8 mouse cellular contexts compared by ENCODE assay signal in the genomic region with DNA sequence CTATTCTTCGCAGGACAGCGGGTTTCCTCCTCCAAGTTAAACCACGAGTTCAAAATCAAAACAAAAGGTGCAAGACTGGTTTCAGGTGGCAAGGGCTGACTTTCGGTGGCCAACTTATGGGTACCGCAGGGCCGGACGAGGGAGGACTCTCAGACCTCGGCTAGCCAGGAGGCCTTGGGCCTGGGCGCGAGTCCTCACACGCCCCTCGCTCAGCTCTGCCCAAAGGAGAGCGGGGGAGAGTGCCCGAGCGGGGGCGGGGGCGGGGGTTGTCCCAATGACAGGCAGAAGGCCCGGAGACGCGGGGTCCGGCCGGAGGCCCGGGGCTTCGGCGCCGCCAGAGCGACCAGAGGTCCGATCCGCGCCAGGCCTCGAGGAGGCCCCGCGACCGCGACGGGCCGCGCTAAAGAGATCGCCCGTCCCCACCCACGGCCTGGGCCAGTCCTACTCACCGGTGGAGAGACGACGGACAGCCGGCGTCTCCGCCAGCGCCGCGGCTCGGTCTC. TPM values are rescaled to one million over a fixed set of nuclear protein-coding genes. Genes with fewer than 3 reads are reported as not detected.
A peak's percentile ranks its signal among the peaks of the same experiment; 100 is the strongest.
DNase-seq lines count a peak whose midpoint lies in the region; ATAC-seq and TF ChIP-seq lines count a peak whose summit lies in the region.

No protein-coding gene starts in this region.

- peak overlapping the region; percentile 7; the same call in 1 of the 2 replicates for H3K27ac ChIP-seq in kidney, adult 2 months (ENCODE audit: insufficient read depth, low read depth, low read length)
- no peak overlapping the region for H3K27ac ChIP-seq in ES-E14 (ENCODE audit: insufficient read depth, low read depth, low read length, poor library complexity, severe bottlenecking)
- H3K27ac ChIP-seq in embryonic facial prominence, embryonic 12.5 days: peak overlapping the region; percentile 85
- H3K27ac ChIP-seq in hindbrain, postnatal 0 days: peak overlapping the region; percentile 88
- peak overlapping the region; percentile 77 for H3K27ac ChIP-seq in stomach, postnatal 0 days (replicated peaks)

- peak overlapping the region; percentile 58 for H3K4me3 ChIP-seq in kidney, adult 2 months (ENCODE audit: insufficient read depth, low read depth, low read length)
- H3K4me3 ChIP-seq in ES-E14 (ENCODE audit: insufficient read depth in 1 of 2, low read depth in 1 of 2, low read length in 2 of 2, poor library complexity in 1 of 2, severe bottlenecking in 1 of 2): peak overlapping the region; percentile 84 to 87
- peak overlapping the region; percentile 91 for H3K4me3 ChIP-seq in embryonic facial prominence, embryonic 12.5 days
- H3K4me3 ChIP-seq in hindbrain, postnatal 0 days (ENCODE audit: low read length): peak overlapping the region; percentile 95
- H3K4me3 ChIP-seq in megakaryocyte, embryonic 14.5 days (replicated peaks): peak overlapping the region; percentile 95
- peak overlapping the region; percentile 93 for H3K4me3 ChIP-seq in stomach, postnatal 0 days (ENCODE audit: low read depth, low read length)

- WGBS in kidney, adult 2 months: under 1% methylated on average over 49 of the region's 51 CpGs
- WGBS in embryonic facial prominence, embryonic 12.5 days: 1% methylated on average over 26 of the region's 51 CpGs
- under 1% methylated on average over 40 of the region's 51 CpGs for WGBS in hindbrain, postnatal 0 days
- under 1% methylated on average over 35 of the region's 51 CpGs for WGBS in stomach, postnatal 0 days

- H3K36me3 ChIP-seq in kidney, adult 2 months (ENCODE audit: control insufficient read depth, insufficient read depth, low read length): no peaks in the 10 kb centered on the region
- no peaks in the 10 kb centered on the region for H3K36me3 ChIP-seq in ES-E14 (ENCODE audit: control insufficient read depth, insufficient read depth, low read length, poor library complexity, severe bottlenecking)
- H3K36me3 ChIP-seq in embryonic facial prominence, embryonic 12.5 days: no peaks in the 10 kb centered on the region
- no peaks in the 10 kb centered on the region for H3K36me3 ChIP-seq in hindbrain, postnatal 0 days (ENCODE audit: insufficient read depth, low read length)
- no peaks in the 10 kb centered on the region for H3K36me3 ChIP-seq in megakaryocyte, embryonic 14.5 days (replicated peaks; ENCODE audit: low read length)
- H3K36me3 ChIP-seq in stomach, postnatal 0 days (ENCODE audit: control insufficient read depth, insufficient read depth, low read length): no peaks in the 10 kb centered on the region

- H3K4me2 ChIP-seq in embryonic facial prominence, embryonic 12.5 days (replicated peaks): peak overlapping the region; percentile 74
- H3K4me2 ChIP-seq in hindbrain, postnatal 0 days (ENCODE audit: low read depth, low read length): peak overlapping the region; percentile 95
- peak overlapping the region; percentile 82 for H3K4me2 ChIP-seq in stomach, postnatal 0 days (replicated peaks; ENCODE audit: low read depth)

- H3K27me3 ChIP-seq in kidney, adult 2 months (replicated peaks; ENCODE audit: control insufficient read depth, insufficient read depth, low read length): no peaks in the 10 kb centered on the region
- H3K27me3 ChIP-seq in embryonic facial prominence, embryonic 12.5 days: no peaks in the 10 kb centered on the region
- no peaks in the 10 kb centered on the region for H3K27me3 ChIP-seq in hindbrain, postnatal 0 days (ENCODE audit: insufficient read depth, low read length)
- H3K27me3 ChIP-seq in megakaryocyte, embryonic 14.5 days (replicated peaks): no peaks in the 10 kb centered on the region
- no peaks in the 10 kb centered on the region for H3K27me3 ChIP-seq in stomach, postnatal 0 days (ENCODE audit: control insufficient read depth, insufficient read depth, low read length)

- H3K4me1 ChIP-seq in kidney, adult 2 months (ENCODE audit: control insufficient read depth, insufficient read depth, low read length): peaks cover 6% of the 10 kb centered on the region; the same call in 1 of the 2 replicates
- peaks cover 0 to 2% of the 10 kb centered on the region in 2 experiments; a peak in 1 of 4 replicates for H3K4me1 ChIP-seq in ES-E14 (ENCODE audit: control insufficient read depth in 2 of 2, insufficient read depth in 2 of 2, low read length in 2 of 2, poor library complexity in 1 of 2)
- peaks cover 10% of the 10 kb centered on the region for H3K4me1 ChIP-seq in embryonic facial prominence, embryonic 12.5 days
- H3K4me1 ChIP-seq in hindbrain, postnatal 0 days (ENCODE audit: insufficient read depth, low read length): 0 out of 2 replicates have a peak, but pooled peaks cover 5% of the 10 kb centered on the region
- H3K4me1 ChIP-seq in megakaryocyte, embryonic 14.5 days: peaks cover 49% of the 10 kb centered on the region
- no peaks in the 10 kb centered on the region for H3K4me1 ChIP-seq in stomach, postnatal 0 days (replicated peaks; ENCODE audit: control insufficient read depth, insufficient read depth)

- peak; percentile 84 for ATAC-seq in embryonic facial prominence, embryonic 12.5 days (ENCODE audit: insufficient number of reproducible peaks, insufficient read depth, low FRiP score, low TSS enrichment)
- ATAC-seq in hindbrain, postnatal 0 days: peak; percentile 88
- peak; percentile 85 for ATAC-seq in stomach, postnatal 0 days (ENCODE audit: low FRiP score, low TSS enrichment)

- in situ Hi-C loops in ES-E14 (cut with MboI; ENCODE audit: low sequenced_read_pairs in 2 of 2, unreplicated experiment in 2 of 2): no loop called here

- no peak for DNase-seq in kidney, adult 2 months
- DNase-seq in kidney, adult 11 months: no peak
- DNase-seq in ES-E14 (ENCODE audit: low read depth, low spot score): no peak
- DNase-seq in hindbrain, postnatal 0 days (ENCODE audit: low spot score): peak; percentile 60
- no peak for DNase-seq in stomach, postnatal 0 days (ENCODE audit: low spot score)
- no peak for DNase-seq in B cell, adult 2 months

- TF ChIP-seq EP300 in stomach, postnatal 0 days (optimal IDR thresholded peaks at IDR 0.05): no peak

- H3K9me3 ChIP-seq in ES-E14 (ENCODE audit: control insufficient read depth, insufficient read depth, low read depth, low read length): no peaks in the 10 kb centered on the region
- no peaks in the 10 kb centered on the region for H3K9me3 ChIP-seq in embryonic facial prominence, embryonic 12.5 days
- H3K9me3 ChIP-seq in hindbrain, postnatal 0 days (ENCODE audit: low read length): no peaks in the 10 kb centered on the region
- H3K9me3 ChIP-seq in megakaryocyte, embryonic 14.5 days: no peaks in the 10 kb centered on the region
- no peaks in the 10 kb centered on the region for H3K9me3 ChIP-seq in stomach, postnatal 0 days (ENCODE audit: control insufficient read depth, low read length)

- peak overlapping the region; percentile 86 for H3K9ac ChIP-seq in ES-E14 (ENCODE audit: insufficient read depth, low read depth, low read length, poor library complexity, severe bottlenecking)
- H3K9ac ChIP-seq in embryonic facial prominence, embryonic 12.5 days: peak overlapping the region; percentile 87
- H3K9ac ChIP-seq in hindbrain, postnatal 0 days (replicated peaks; ENCODE audit: low read length): peak overlapping the region; percentile 94
- peak overlapping the region; percentile 91 for H3K9ac ChIP-seq in stomach, postnatal 0 days (ENCODE audit: low read length)

- TF ChIP-seq CTCF in kidney, adult 2 months (conservative IDR thresholded peaks at IDR 0.05; ENCODE audit: insufficient read depth, insufficient read length, low read depth, low read length): no peak
- no peak for TF ChIP-seq CTCF in hindbrain, postnatal 0 days (IDR thresholded peaks at IDR 0.05; ENCODE audit: low read depth)
- no peak for TF ChIP-seq CTCF in stomach, postnatal 0 days (IDR thresholded peaks at IDR 0.05; ENCODE audit: low read depth)

- TF ChIP-seq POLR2A in kidney, adult 2 months (IDR thresholded peaks at IDR 0.05; ENCODE audit: low read depth, low read length): no peak

TF ChIP-seq in ES-E14, 5 proteins besides CTCF, POLR2A, EP300 and RAD21:
- TF ChIP-seq MAFK (IDR thresholded peaks at IDR 0.05; ENCODE audit: insufficient read depth, low read depth, low read length): no peak
- TF ChIP-seq CHD2 (IDR thresholded peaks at IDR 0.05; ENCODE audit: low read depth, low read length): no peak
- no peak for TF ChIP-seq ZC3H11A (IDR thresholded peaks at IDR 0.05; ENCODE audit: borderline replicate concordance, low read depth, low read length)
- TF ChIP-seq HCFC1 (IDR thresholded peaks at IDR 0.05; ENCODE audit: borderline replicate concordance, insufficient read depth, low read length): no peak
- no peak for TF ChIP-seq ZNF384 (IDR thresholded peaks at IDR 0.05; ENCODE audit: low read depth, low read length)

RNA-seq across cellular contexts. Expression of gene Tmcc1, which starts 0.4 kb away (rescaled TPM):
- polyA plus RNA-seq in kidney, adult 2 months (2012; rRNA removed): 8.6 and 10.1 TPM in 2 replicates
- total RNA-seq in ES-E14 (2012; rRNA removed): 29.2 and 29.3 TPM in 2 replicates
- 19.3 and 19.5 TPM in 2 replicates for polyA plus RNA-seq in embryonic facial prominence, embryonic 12.5 days (2016; fragmentation: Nextera tagmentation; extraction: Ambion mirVana)
- 33.9 and 36.9 TPM in 2 replicates for total RNA-seq in hindbrain, postnatal 0 days (2014; rRNA removed)
- 13.0 and 14.0 TPM in 2 replicates for polyA plus RNA-seq in hindbrain, postnatal 0 days (2015; fragmentation: Nextera tagmentation; extraction: Ambion mirVana)
- polyA plus RNA-seq in megakaryocyte, embryonic 14.5 days (2012; ENCODE audit: insufficient read depth, low replicate concordance): 0.58 and 0.97 TPM in 2 replicates
- polyA plus RNA-seq in stomach, postnatal 0 days (2015; fragmentation: Nextera tagmentation; extraction: Ambion mirVana): 9.4 and 10.6 TPM in 2 replicates

RNA-seq across cellular contexts. Expression of gene Washc2, which starts 15.0 kb away (rescaled TPM):
- polyA plus RNA-seq in kidney, adult 2 months (2012; rRNA removed): 54.8 and 61.9 TPM in 2 replicates
- total RNA-seq in ES-E14 (2012; rRNA removed): 70.6 and 92.9 TPM in 2 replicates
- polyA plus RNA-seq in embryonic facial prominence, embryonic 12.5 days (2016; fragmentation: Nextera tagmentation; extraction: Ambion mirVana): 63.8 and 67.4 TPM in 2 replicates
- 73.2 and 81.8 TPM in 2 replicates for total RNA-seq in hindbrain, postnatal 0 days (2014; rRNA removed)
- 61.5 and 62.1 TPM in 2 replicates for polyA plus RNA-seq in hindbrain, postnatal 0 days (2015; fragmentation: Nextera tagmentation; extraction: Ambion mirVana)
- 5.5 and 10.2 TPM in 2 replicates for polyA plus RNA-seq in megakaryocyte, embryonic 14.5 days (2012; ENCODE audit: insufficient read depth, low replicate concordance)
- polyA plus RNA-seq in stomach, postnatal 0 days (2015; fragmentation: Nextera tagmentation; extraction: Ambion mirVana): 17.0 and 17.1 TPM in 2 replicates
